ENCODE assay signal across 9 mouse cellular contexts in the genomic region with DNA sequence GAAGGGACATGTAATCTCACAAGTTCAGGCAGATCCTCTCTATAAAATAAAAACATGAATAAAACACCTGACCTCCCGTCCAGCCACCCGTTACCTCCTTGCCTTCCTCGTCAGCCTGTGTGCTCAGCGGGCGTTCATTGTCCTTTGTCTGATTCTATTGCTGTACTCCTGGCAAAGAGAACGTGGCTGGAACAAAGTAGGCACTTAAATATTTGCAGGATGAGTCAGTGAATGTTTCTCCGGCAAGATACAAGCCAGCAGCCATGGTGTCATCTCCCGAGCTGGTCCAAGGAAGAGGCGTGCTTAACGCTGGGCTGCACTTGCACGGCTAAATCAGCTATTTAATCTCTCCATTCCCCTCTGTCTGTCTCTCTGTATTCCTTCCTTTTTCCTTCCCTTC. TPM values are rescaled to one million over a fixed set of nuclear protein-coding genes. Genes with fewer than 3 reads are reported as not detected.
A peak's percentile ranks its signal among the peaks of the same experiment; 100 is the strongest.
DNase-seq lines count a peak whose midpoint lies in the region; ATAC-seq lines count a peak whose summit lies in the region.
"Had no signal": no experiment of that assay in that cellular context is flagged by ENCODE, and none has a peak within 500 bp of the region (broad histone marks: within the 10 kb centered on the region; RNA-seq: fewer than 3 reads in every experiment).

No protein-coding gene starts in this region.

- no peak overlapping the region for H3K9ac ChIP-seq in kidney, embryonic 16.5 days (replicated peaks; ENCODE audit: low read length)

- DNase-seq in kidney, adult 9 months = no peak
- DNase-seq in NIH3T3 (ENCODE audit: low read depth) = peak; percentile 76
- peak; percentile 66 for DNase-seq in fat pad, adult 2 months (ENCODE audit: extremely low read depth, low read depth, low spot score)
- DNase-seq in heart, postnatal 36 days = peak; percentile 25 to 31
- DNase-seq in thymus, postnatal 36 days = no peak
- DNase-seq in spleen, postnatal 14 days (ENCODE audit: low spot score in 2 of 2) = no peak

- peak overlapping the region; percentile 6; the same call in 1 of the 2 replicates for H3K27ac ChIP-seq in kidney, embryonic 16.5 days (ENCODE audit: low read length)

- no peak overlapping the region for H3K4me2 ChIP-seq in kidney, embryonic 16.5 days (replicated peaks; ENCODE audit: low read depth, low read length)

- peaks cover 4% of the 10 kb centered on the region; the same call in 1 of the 2 replicates for H3K4me1 ChIP-seq in kidney, embryonic 16.5 days (ENCODE audit: insufficient read depth, low read length)

- 52% methylated on average over 11 of the region's 11 CpGs for WGBS in kidney, embryonic 16.5 days

- ATAC-seq in kidney, embryonic 16.5 days (ENCODE audit: low FRiP score, low TSS enrichment) = no peak
- ATAC-seq: activated CD4-positive, CD25-positive, alpha-beta regulatory T cell, adult 4 months had no signal

- 0 out of 2 replicates have a peak, but pooled peaks cover 3% of the 10 kb centered on the region for H3K36me3 ChIP-seq in kidney, embryonic 16.5 days (ENCODE audit: insufficient read depth, low read length)

- intact Hi-C loops in heart, postnatal 36 days (cut with DNase I) = no loop called here

- H3K27me3 ChIP-seq in kidney, embryonic 16.5 days (ENCODE audit: insufficient read depth, low read length) = no peaks in the 10 kb centered on the region
- H3K27me3 ChIP-seq: megakaryocyte, embryonic 14.5 days had no signal

- no peaks in the 10 kb centered on the region for H3K9me3 ChIP-seq in kidney, embryonic 16.5 days (ENCODE audit: low read length)
- H3K9me3 ChIP-seq: megakaryocyte, embryonic 14.5 days had no signal

- H3K4me3 ChIP-seq in kidney, embryonic 16.5 days (ENCODE audit: low read length) = no peak overlapping the region

RNA-seq across cellular contexts. Expression of a gene that starts 26.3 kb away (rescaled TPM):
- polyA plus RNA-seq in kidney, embryonic 16.5 days (2015; fragmentation: Nextera tagmentation; extraction: Ambion mirVana) = 0.08 and 0.31 TPM in 2 replicates
- total RNA-seq in heart, postnatal 36 days (2021) = not detected
- polyA plus RNA-seq: activated CD4-positive, CD25-positive, alpha-beta regulatory T cell, adult 4 months had no signal

Comparison
In these comparisons a context has a peak if more than half of its experiments do, and no peak if none do; other contexts are left out.
1. DNase-seq: peak in NIH3T3 (single experiment), fat pad, adult 2 months (single experiment) and heart, postnatal 36 days (2 of 2); none in kidney, adult 9 months (single experiment), thymus, postnatal 36 days (0 of 2) and spleen, postnatal 14 days (0 of 2).